Mouse (Mus musculus): ENCODE measurements at regions not wholly inside any gene's neighbourhood (a gene's known extent, or its start where the extent isn't known, plus 50 kb on each side); places are given as distances from the start of the nearest gene placed in this dataset.

DNA sequence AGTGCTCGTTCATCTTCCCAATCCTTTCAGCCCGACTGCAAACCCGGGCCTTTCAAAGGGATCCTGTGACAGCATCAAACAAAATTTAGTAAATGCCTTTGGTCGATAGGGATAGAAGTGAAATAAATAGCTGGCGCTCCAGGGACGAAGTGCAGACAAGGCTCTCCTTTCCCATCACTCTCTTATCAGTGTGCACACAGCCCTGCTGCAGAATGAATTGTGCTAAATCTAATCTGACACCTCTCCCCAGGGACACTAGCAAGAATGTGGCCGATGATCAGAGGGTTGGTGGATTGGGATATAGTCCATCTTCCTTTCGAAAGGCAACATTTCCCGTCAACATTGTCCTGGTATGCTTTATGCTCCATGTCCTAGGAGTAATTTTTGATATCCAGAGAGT lies 1372.9 kb upstream of the Tenm4 start:
- H3K4me1 ChIP-seq (replicated peaks), result peaks cover 5% of the 10 kb centered on the region; the same call in 1 of the 2 replicates
- H3K27ac ChIP-seq, result 0 out of 2 replicates have a peak overlapping the region, but pooled peaks have one; percentile 17
- no peaks in the 10 kb centered on the region for H3K9me3 ChIP-seq
- no peaks in the 10 kb centered on the region for H3K27me3 ChIP-seq
- no peak overlapping the region for H3K9ac ChIP-seq (replicated peaks)
- H3K36me3 ChIP-seq, result no peaks in the 10 kb centered on the region
- 41% methylated on average over 9 of the region's 9 CpGs for WGBS
- no peak overlapping the region for H3K4me2 ChIP-seq (replicated peaks)
- no peak overlapping the region for H3K4me3 ChIP-seq (replicated peaks)
- peak; percentile 90 for ATAC-seq

DNA sequence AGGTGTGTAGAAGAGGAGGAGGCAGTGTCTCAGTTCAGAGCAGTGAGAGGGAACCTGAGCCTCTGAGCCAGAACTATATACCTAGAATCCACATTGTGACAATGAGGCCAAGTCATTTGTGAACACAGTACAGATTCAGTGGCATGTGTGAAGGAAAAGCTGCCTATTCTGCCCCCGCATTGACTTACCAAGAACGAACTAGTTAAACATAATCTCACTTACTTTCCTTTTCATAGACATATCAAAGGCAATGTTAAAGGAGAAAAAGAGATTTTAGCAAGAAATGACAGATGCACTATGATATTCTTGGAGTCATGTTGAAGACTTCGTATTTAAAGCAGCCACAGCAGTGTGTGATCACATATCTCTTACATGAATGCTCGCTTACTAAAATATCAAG lies 1329.8 kb upstream of the Tenm4 start:
- Histone ChIP-seq H3K27ac (no peak overlapping the region), H3K27me3 (no peaks in the 10 kb centered on the region), H3K9me3 (no peaks in the 10 kb centered on the region), H3K36me3 (no peaks in the 10 kb centered on the region), H3K4me3 (replicated peaks) (no peak overlapping the region), H3K4me1 (replicated peaks) (no peaks in the 10 kb centered on the region), H3K9ac (replicated peaks) (no peak overlapping the region), H3K4me2 (replicated peaks) (no peak overlapping the region)
- WGBS, result 95% methylated on average over 4 of the region's 4 CpGs
- no peak for ATAC-seq

DNA sequence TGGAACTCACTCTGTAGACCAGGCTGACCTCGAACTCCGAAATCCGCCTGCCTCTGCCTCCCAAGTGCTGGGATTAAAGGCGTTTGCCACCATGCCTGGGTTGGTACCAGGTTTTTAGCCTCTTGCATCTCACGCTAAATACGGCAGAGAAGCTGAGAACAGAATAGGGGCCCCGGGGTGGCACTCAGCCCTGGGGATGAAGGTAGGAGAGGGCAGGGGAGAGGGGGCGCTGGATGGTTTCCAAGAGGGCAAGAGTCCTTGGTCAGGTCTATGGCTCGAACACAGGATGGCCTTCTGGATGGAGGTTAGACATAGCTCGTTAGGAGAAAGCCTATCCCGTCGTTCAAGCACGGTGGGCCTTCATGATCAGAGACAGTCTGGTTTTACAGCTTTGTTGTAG lies 1319.7 kb upstream of the Tenm4 start:
- no peak overlapping the region for H3K4me2 ChIP-seq (replicated peaks)
- WGBS, result 95% methylated on average over 13 of the region's 13 CpGs
- no peaks in the 10 kb centered on the region for H3K9me3 ChIP-seq
- no peaks in the 10 kb centered on the region for H3K4me1 ChIP-seq (replicated peaks)
- no peak overlapping the region for H3K27ac ChIP-seq
- no peak for ATAC-seq
- H3K4me3 ChIP-seq (replicated peaks), result no peak overlapping the region
- no peaks in the 10 kb centered on the region for H3K27me3 ChIP-seq
- H3K36me3 ChIP-seq, result no peaks in the 10 kb centered on the region
- no peak overlapping the region for H3K9ac ChIP-seq (replicated peaks)

DNA sequence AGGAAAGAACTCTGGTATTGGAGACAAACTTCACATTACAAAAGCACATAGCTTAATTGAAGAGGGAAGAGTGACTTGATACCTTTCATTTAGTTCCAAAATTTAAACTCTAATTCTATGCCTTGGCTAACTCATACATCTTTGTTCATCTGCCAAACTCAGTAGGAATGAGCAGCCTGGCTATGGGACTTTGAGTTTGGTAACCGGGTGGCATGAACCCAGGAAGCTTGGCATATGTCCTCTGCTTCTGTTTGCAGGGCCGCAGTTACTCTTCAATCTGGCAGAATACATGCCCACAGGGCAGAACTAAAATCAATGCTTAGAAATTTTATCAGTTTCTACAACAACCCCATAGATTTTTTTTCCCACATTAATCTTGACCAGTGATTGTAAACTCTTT lies 1314.4 kb upstream of the Tenm4 start:
- H3K4me3 ChIP-seq (replicated peaks), result no peak overlapping the region
- WGBS, result 96% methylated on average over 2 of the region's 2 CpGs
- no peak overlapping the region for H3K9ac ChIP-seq (replicated peaks)
- no peaks in the 10 kb centered on the region for H3K27me3 ChIP-seq
- no peaks in the 10 kb centered on the region for H3K4me1 ChIP-seq (replicated peaks)
- no peak for ATAC-seq
- no peak overlapping the region for H3K4me2 ChIP-seq (replicated peaks)
- no peaks in the 10 kb centered on the region for H3K36me3 ChIP-seq
- no peak overlapping the region for H3K27ac ChIP-seq
- H3K9me3 ChIP-seq, result no peaks in the 10 kb centered on the region

DNA sequence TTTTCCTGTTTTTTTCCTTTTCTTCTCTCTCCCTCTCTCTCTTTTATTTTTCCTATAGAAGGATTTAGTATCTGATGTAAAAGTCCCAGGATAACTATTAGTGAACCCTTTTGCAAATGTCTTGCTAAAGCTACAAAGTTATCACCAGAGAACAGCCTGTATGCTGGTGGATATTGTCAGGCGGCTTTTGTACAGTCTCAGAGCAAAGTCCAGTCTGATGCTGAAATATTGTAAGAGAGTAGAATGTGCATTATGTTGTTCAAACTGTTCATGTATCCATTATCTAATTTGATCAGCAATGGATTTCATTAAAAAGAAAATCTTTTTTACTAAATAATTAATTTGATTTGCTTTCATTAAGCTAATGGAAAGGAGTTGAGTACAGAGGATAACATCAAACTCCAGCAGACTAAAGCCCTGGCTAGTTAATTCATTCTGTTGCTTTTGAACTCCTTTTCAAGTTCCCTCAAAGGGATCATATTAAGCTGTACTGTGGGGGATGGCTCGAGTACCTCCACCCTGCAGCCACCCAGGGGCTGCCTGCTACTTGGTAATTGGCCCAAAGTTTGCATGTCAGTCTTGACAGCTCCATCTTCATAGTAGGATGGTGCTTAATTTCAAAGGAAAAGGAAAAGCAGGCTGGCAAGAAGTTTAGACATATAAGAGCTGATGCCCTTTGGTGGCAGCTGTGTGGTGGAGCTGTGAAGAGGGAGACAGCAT lies 1280.2 kb upstream of the Tenm4 start:
- no peak overlapping the region for H3K4me2 ChIP-seq (replicated peaks)
- no peaks in the 10 kb centered on the region for H3K36me3 ChIP-seq
- H3K9ac ChIP-seq (replicated peaks), result no peak overlapping the region
- H3K27ac ChIP-seq, result no peak overlapping the region
- H3K4me3 ChIP-seq (replicated peaks), result no peak overlapping the region
- H3K27me3 ChIP-seq, result peaks cover 3% of the 10 kb centered on the region; the same call in 1 of the 2 replicates
- 29% methylated on average over 2 of the region's 2 CpGs for WGBS
- peaks cover 2% of the 10 kb centered on the region; the same call in 1 of the 2 replicates for H3K4me1 ChIP-seq (replicated peaks)
- H3K9me3 ChIP-seq, result no peaks in the 10 kb centered on the region
- ATAC-seq, result peak; percentile 80

DNA sequence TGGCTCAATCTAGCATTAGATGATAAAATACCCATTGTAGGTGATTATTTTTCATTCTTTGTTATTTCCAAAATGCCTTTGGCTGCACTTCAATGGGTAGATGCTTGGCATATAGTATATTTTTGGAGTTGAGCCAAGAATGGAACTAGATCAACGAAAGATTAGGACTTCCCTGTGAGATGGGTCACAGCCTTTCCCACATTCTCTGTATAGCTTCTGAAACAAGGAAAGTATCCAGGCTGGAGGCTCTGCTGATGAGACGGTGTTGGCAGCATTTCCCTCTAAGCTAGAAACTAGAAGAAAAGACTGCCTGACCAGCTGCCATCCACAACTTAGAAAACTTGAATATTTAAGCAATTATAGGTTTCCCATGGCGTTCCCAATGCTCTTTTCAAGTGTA lies 1273.0 kb upstream of the Tenm4 start:
- Histone ChIP-seq H3K4me3 (replicated peaks) (no peak overlapping the region), H3K27me3 (no peaks in the 10 kb centered on the region), H3K9me3 (peaks cover 3% of the 10 kb centered on the region; the same call in 1 of the 2 replicates), H3K4me2 (replicated peaks) (no peak overlapping the region), H3K27ac (no peak overlapping the region), H3K36me3 (no peaks in the 10 kb centered on the region), H3K9ac (replicated peaks) (no peak overlapping the region), H3K4me1 (replicated peaks) (no peaks in the 10 kb centered on the region)
- 52% methylated on average over 3 of the region's 3 CpGs for WGBS
- no peak for ATAC-seq

DNA sequence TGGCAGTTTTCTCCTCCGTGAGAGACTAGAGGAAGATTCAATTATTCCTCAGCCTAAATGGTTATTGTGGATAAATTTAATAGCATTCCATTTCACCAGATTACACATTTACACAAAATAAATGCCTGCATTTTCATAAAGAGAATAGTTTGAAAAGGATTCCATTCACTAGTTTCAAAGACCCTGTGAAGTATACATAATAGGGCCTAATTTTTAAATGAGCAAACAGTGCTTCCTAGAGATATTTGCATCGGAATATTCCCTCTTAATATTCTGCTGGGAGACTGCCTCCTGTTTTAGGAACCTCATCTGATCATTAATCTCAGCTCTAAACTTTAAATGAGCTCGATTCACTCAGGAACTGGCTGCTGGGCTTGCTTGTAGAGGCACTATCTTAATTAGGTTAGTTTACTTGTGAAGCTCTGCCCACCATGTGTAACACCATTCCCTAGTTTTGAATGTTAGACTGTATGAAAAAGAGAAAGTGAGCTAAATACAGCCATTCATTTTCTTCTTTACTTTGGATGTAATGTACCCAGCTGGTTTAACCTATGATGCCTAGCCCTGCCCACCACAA lies 1244.4 kb upstream of the Tenm4 start:
- no peak overlapping the region for H3K4me2 ChIP-seq (replicated peaks)
- H3K9ac ChIP-seq (replicated peaks), result no peak overlapping the region
- no peak overlapping the region for H3K27ac ChIP-seq
- H3K27me3 ChIP-seq, result no peaks in the 10 kb centered on the region
- H3K36me3 ChIP-seq, result no peaks in the 10 kb centered on the region
- no peak overlapping the region for H3K4me3 ChIP-seq (replicated peaks)
- 67% methylated on average over 3 of the region's 3 CpGs for WGBS
- no peak for ATAC-seq
- no peaks in the 10 kb centered on the region for H3K9me3 ChIP-seq
- H3K4me1 ChIP-seq (replicated peaks), result no peaks in the 10 kb centered on the region

DNA sequence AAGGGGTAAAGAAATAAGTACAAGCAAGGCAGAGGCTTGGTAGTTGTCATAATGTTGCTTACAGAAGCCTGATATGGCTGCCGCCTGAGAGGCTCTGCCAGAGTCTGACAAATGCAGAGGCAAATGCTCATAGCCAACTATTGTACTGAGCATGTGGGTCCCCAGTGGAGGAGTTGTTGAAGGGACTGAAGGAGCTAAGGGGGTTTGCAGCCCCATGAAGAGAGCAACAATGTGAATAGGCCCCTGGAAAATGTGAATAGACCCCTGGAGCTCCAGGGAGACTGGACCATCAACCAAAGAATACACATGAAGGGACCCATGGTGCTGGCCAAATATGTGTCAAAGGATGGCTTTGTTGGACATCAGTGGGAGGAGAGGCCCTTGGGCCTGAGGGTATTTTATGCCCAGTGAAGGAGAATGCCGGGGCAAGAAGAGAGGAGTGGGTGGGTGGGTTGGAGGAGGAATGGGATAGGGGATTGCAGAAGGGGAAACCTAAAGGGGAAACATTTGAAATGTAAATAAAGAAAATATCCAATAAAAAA lies 1207.2 kb upstream of the Tenm4 start:
- ATAC-seq, result no peak
- Histone ChIP-seq H3K36me3 (no peaks in the 10 kb centered on the region), H3K27ac (no peak overlapping the region), H3K4me1 (replicated peaks) (no peaks in the 10 kb centered on the region), H3K9me3 (no peaks in the 10 kb centered on the region), H3K9ac (replicated peaks) (no peak overlapping the region), H3K4me3 (replicated peaks) (no peak overlapping the region), H3K4me2 (replicated peaks) (no peak overlapping the region), H3K27me3 (no peaks in the 10 kb centered on the region)
- 63% methylated on average over 2 of the region's 2 CpGs for WGBS

DNA sequence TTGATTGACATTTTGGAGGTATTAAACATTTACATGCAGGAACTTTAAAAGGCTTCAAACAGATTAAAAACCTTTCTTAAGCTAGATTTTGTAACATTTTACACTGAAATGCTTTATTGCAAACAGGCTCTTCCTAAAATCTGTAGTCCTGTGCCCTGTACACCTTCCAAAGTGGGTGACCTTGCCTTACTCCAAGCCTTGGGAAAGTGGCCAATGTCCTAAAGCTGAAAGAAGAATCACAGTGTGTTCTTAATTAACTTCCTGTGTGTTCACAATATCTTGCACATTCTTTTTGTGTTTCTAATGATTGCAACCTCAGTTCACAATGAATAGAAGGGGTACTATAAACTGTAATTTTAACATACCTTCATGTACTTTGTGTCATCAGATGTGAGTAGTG lies 1203.4 kb upstream of the Tenm4 start:
- no peak overlapping the region for H3K4me3 ChIP-seq (replicated peaks)
- H3K9ac ChIP-seq (replicated peaks), result no peak overlapping the region
- no peaks in the 10 kb centered on the region for H3K4me1 ChIP-seq (replicated peaks)
- H3K36me3 ChIP-seq, result no peaks in the 10 kb centered on the region
- H3K27me3 ChIP-seq, result no peaks in the 10 kb centered on the region
- H3K4me2 ChIP-seq (replicated peaks), result no peak overlapping the region
- H3K9me3 ChIP-seq, result no peaks in the 10 kb centered on the region
- no peak for ATAC-seq
- no peak overlapping the region for H3K27ac ChIP-seq

DNA sequence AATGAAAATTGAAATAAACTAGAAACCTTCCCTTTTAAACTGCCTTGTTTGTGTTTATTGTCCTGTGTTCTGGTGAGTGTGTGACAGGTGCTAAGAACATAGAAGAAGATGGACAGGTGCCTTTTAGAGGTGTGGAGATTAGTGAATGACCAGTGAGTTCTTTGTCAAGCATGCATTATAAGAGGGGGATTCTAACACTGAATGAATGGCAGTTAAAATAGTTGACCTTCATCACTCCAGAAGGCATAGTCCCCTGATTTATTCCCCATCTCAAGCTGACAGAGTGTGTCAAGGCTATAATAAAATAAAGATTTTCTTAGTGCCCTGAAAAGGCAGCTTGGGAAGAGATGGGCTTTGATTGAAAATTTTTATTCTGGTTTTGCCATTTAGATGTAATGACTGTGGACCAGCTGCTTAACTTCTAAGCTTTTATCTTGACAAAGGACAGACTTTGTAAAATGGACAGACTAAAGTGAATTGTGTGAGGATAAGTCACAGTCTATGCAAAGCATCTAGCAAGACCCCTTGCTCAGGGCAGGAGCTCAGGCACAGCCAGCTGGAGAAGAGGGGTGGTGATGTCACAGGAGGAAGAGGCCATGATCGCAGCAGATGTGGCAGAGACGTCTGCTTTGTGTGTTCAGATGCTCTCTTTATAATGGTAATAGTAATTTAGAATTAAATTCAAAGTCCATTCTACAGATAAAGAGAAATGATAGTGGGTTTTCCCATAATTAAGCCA lies 1195.8 kb upstream of the Tenm4 start:
- Histone ChIP-seq H3K4me2 (replicated peaks) (no peak overlapping the region), H3K4me1 (replicated peaks) (peaks cover 4% of the 10 kb centered on the region; the same call in 1 of the 2 replicates), H3K36me3 (no peaks in the 10 kb centered on the region), H3K27ac (no peak overlapping the region), H3K4me3 (replicated peaks) (no peak overlapping the region), H3K9me3 (no peaks in the 10 kb centered on the region), H3K27me3 (no peaks in the 10 kb centered on the region), H3K9ac (replicated peaks) (no peak overlapping the region)
- peak; percentile 93; the same call in 1 of the 2 replicates for ATAC-seq
- WGBS, result 18% methylated on average over 2 of the region's 2 CpGs

DNA sequence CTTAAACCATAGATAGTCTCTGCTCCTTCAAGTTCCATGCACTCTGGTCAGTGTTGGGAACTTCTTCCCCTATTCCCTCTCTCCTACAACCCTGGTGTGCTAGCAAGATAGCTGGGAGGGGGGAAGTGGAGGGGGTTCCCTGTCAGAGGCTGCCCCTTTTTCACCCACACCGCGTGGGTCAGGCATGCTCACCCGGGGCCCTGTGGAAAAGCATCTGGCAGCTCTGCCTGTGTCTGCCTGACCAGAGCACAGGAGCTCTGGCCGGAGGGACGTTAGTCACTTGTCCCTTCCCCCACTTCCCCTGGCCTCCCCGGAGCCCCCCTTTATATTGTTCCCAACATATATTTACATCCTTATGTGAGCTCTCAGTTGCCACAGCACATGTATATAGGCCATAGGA lies 1174.8 kb upstream of the Tenm4 start:
- no peak for ATAC-seq
- Histone ChIP-seq H3K4me2 (replicated peaks) (no peak overlapping the region), H3K4me3 (replicated peaks) (no peak overlapping the region), H3K36me3 (no peaks in the 10 kb centered on the region), H3K4me1 (replicated peaks) (no peaks in the 10 kb centered on the region), H3K9ac (replicated peaks) (no peak overlapping the region), H3K9me3 (no peaks in the 10 kb centered on the region), H3K27ac (no peak overlapping the region), H3K27me3 (no peaks in the 10 kb centered on the region)
- 80% methylated on average over 6 of the region's 6 CpGs for WGBS

DNA sequence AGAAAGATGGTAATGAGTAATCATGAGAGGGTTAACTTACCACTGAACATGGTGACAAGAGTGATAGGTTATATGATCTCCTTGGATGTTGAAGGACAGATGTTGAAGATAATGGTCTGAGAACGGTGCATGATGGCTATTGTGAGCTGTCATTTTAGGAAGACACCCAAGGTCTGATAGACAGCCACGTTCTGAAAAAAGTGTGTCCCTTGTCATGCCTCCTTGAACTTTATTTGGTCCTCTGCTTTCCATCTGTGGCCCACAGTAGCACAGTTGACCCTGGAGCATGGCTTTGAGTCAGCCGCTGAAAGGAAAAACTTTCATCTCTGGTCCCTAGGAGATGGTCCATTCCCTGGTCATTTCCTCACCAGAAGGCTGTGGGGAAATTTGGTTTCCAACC lies 1166.9 kb upstream of the Tenm4 start:
- Histone ChIP-seq H3K9ac (replicated peaks) (no peak overlapping the region), H3K36me3 (no peaks in the 10 kb centered on the region), H3K9me3 (no peaks in the 10 kb centered on the region), H3K4me2 (replicated peaks) (no peak overlapping the region), H3K4me3 (replicated peaks) (no peak overlapping the region), H3K27ac (no peak overlapping the region), H3K27me3 (no peaks in the 10 kb centered on the region), H3K4me1 (replicated peaks) (no peaks in the 10 kb centered on the region)
- no peak for ATAC-seq
- 91% methylated on average over 3 of the region's 3 CpGs for WGBS

Data from midbrain, embryonic 13.5 days (tissue).